Mouse (Mus musculus) monocyte, adult 2 months (primary cell): ENCODE measurements around the gene Coro1b.

Experiments used
- DNase-seq, 2 experiments: peaks; one replicate each; pipeline ENCODE4 v3.0.0; 2022; ENCODE audit warnings: low spot score in 2 of 2, low read depth in 1 of 2

Gene Coro1b

GRCm38 (mm10) chr19:4140147-4140546 is 8.3 kb upstream of the Coro1b start:
- DNase-seq: no peak

- DNase-seq: no peak
Measured at GRCm38 (mm10) chr19:4142416-4143173, 5.8 kb upstream of the Coro1b start.

GRCm38 (mm10) chr19:4143759-4144268 is 4.6 kb upstream of the Coro1b start, which contains the start of gene Cabp4:
Gene Cabp4, minus strand, starts transcription at chr19:4144033.
- no peak for DNase-seq

DNA sequence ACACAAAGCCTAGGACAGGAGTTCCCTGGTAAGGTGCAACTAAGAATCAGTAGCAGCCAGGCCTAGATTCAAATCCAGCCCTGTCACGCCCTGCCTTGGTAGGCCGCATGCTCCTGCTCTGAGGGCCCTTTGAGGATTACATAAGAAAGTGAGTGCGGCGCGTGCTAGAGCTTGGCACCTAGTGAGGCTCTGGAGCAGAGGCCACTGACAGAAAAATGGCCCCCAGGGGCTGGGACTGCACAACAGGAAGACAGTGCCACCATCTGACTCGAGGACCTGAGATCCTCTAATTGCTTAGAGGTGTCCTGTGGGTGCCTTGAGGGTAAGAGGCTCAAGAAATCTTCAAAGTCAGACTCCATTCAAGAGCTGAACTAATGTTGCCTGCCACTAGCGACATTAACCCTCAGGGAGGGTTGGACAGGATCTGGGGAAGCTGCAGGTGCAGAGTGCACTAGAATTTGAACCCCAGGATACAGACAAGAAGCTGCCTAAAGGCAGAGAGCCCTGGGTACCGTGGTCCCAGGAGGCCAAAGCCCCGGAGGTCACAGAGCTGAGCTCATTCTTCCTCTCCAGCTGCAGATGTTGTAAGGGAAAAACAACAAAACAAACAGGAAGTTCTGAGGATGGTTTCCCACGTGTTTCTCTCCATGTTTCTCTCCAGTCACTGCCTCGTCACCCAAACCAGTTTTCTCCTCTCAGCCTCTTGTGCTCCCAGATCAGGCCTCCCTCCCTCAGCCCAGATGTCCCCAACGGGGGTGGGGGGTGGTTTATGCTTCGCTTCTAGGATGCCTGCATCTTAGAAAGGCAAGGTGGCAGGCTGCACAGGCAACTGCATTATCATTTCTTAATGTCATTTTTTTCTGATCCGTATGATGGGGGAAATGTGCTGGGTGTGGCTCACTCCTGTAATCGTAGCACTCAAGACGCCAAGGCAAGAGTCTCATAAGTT is 3.6 kb upstream of the Coro1b start:
- DNase-seq: no peak

GRCm38 (mm10) chr19:4145936-4146335 is 2.5 kb upstream of the Coro1b start:
- DNase-seq: no peak

GRCm38 (mm10) chr19:4146366-4147021 is 1.9 kb upstream of the Coro1b start:
- DNase-seq: no peak

- DNase-seq: no peak
Measured at GRCm38 (mm10) chr19:4147022-4147405, 1.4 kb upstream of the Coro1b start.

DNA sequence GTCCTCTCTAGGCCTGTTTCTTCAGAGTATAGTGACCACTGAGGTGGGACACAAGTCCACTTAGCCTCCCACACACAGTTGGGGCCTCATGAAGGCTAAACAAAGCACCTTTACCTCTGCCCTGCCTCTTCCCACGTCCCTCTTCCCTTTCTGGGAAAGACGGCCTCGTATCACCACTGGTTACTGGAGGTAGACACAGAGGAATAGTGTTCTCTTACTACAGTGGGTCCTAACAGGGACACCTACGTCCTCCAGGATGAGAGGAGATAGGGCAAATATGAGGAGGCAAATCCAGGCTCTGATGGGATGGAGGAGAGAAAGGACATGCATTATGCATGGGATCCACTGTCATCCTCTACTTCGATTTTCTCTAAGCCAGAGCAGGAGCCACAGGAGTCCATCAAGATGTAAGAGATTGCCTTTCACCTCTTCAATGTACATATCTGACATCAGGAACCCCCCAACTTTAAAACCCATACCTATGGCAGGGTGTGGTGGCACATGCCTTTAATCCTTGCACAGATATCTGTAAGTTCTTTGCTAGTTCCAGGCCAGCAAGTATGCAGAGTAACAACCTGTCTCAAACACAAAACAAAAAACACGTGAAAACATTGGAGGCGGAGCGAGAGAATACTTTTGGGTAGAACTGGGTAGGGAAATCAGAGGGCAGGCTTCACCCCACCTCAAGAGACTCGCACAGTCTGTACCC is 483 bp upstream of the Coro1b start:
- DNase-seq: no peak

DNA sequence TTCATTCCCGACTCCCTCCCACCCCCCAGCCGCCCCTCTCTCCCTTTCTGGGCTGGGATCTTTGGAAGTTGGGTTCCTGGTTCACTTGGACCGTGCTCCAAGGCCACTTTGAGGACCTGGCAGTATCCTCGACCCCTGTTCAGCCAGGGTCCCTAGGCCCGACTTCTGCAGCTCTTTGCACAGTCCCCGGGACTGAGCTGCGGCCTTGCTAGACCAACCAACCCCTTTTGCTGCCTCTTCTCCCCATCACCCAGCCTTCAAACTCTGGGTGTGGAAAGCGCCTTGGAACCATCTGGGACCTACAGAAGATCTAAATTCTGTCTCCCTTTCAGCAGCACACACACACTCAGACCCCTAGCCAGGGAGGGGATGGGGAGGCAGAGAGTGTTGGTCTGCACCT is 400 bp downstream of the Coro1b start:
- no peak for DNase-seq

DNA sequence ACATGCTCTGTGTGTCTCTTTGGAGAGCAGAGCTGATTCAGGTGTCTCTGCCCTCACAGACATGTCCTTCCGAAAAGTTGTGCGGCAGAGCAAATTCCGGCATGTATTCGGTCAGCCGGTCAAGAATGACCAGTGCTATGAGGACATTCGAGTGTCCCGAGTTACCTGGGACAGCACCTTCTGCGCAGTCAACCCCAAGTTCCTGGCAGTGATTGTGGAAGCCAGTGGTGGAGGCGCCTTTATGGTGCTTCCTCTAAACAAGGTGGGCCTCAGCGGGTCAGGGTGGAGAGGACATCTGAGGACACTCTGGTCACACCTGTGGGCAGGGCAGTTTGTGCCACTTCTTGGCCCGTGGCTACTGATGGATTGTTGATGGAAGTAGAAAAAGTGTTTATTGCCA is 864 bp downstream of the Coro1b start:
- no peak for DNase-seq

- no peak for DNase-seq
Measured at GRCm38 (mm10) chr19:4149764-4150461, 1.5 kb downstream of the Coro1b start.

DNA sequence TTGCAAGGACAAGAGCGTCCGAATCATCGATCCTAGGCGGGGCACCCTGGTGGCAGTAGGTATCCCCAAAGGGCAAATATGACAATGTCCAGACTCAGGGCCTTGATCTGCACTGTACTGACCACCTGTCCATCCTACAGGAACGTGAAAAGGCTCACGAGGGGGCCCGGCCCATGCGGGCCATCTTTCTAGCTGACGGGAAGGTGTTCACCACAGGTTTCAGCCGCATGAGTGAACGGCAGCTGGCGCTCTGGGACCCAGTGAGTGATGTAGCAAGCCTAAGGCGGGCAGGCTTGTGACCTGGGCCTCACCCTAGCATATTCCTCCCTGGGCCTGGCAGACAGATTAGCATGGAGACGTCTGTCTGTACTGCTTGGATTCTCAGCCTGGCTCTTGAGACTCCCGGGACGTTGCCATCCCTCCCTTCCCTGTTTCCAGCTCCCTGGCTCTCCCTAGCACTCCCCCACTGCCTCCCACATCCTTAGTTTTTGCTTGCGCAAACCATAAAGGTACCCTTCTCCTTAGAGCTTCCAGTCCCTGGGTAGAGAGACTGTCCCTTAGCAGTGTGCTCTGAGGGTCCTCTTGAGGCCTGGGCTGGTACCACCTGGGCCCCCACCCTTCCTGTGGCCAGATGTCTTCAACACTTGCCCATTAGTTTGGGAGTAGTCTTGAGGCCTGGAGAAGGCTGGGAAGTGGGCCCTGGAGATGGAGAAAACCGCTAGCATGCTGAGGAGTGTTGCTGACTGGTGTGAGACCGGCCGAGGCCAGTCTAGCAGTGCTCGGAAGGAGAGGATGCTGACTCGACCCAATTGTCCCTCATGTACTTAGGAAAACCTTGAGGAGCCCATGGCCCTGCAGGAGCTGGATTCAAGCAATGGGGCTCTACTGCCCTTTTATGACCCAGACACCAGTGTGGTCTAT is 2.4 kb downstream of the Coro1b start:
- no peak for DNase-seq

DNA sequence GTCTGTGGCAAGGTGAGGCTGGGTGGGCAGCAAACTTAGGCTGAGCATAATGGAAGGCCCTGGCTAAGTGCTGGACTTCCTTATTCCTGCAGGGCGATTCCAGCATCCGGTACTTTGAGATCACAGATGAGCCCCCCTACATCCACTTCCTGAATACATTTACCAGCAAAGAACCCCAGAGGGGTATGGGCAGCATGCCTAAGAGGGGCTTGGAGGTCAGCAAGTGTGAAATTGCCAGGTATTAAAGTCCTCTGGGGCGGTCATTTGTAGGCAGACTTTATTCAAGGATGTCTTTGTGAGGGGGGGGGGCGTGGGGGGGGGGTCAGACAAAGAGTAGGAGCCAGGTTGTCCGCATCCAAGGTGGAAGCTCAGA is 3.1 kb downstream of the Coro1b start:
- DNase-seq: no peak

DNA sequence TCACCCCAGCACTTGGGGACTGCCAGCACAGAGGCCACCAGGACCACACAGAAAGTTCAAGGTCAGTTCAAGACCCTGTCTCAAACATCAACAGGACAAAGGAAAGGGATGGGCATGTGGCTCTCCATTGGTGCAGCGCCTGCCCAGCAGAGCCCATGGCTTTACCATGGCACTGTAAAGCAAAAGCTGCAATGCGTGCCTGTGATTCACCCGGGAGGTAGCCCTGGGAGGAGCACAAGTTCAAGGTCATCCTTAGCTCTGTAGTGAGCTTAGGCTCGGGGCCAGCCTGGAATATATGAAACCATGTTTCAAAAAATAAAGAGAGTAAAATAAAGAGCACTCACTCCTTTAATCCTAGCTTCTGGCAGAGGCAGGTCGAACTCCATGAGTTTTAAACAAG is 3.5 kb downstream of the Coro1b start:
- no peak for DNase-seq

GRCm38 (mm10) chr19:4152445-4153231 is 4.2 kb downstream of the Coro1b start:
- DNase-seq: no peak

DNA sequence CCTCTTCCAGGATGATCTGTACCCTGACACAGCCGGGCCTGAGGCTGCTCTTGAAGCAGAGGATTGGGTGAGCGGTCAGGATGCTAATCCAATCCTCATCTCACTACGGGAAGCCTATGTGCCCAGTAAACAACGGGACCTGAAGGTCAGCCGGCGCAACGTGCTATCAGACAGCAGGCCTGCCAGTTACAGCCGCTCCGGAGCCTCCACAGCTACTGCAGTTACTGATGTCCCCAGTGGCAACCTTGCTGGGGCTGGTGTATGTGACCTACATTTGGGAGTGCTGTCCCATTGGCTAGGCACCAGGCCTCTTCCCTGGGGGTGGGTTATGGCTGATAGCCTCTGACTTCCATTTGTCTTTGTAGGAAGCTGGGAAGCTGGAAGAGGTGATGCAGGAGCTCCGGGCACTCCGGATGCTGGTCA is 4.8 kb downstream of the Coro1b start, which contains the start of gene Ptprcap:
Gene Ptprcap, plus strand, starts transcription at position 373 of the 423 bp plus-strand sequence.
- DNase-seq: no peak

GRCm38 (mm10) chr19:4154437-4155222 is 6.2 kb downstream of the Coro1b start:
- DNase-seq: no peak
